Mouse (Mus musculus) testis, postnatal 10 days (tissue): Measurements from ENCODE around the gene Olfr588-ps1.
"Not testable (repeated sequence)": the region's sequence is repeated elsewhere in the genome, so short reads cannot be mapped to it uniquely, and the experiment has no call there.

ENCODE experiments used
- DNase-seq: peaks from one replicate; pipeline ENCODE4 v3.0.0; 2021; ENCODE audit warnings: low spot score

Olfr588-ps1 gene

GRCm38 (mm10) chr7:103140579-103140978 lies at the start of gene Olfr588-ps1:
Olfr588-ps1 (plus strand) TSS chr7:103140879.
- no peak for DNase-seq

GRCm38 (mm10) chr7:103097420-103097819 lies 43.3 kb upstream of the Olfr588-ps1 start, which contains the start of gene Olfr585:
Olfr585 (plus strand) TSS chr7:103097720.
- DNase-seq: no peak

- DNase-seq: no peak
These were observed 21.3 kb upstream of the Olfr588-ps1 start for GRCm38 (mm10) chr7:103119406-103119805.

GRCm38 (mm10) chr7:103125538-103125937 lies 15.1 kb upstream of the Olfr588-ps1 start, which contains the start of gene Olfr586:
Olfr586 (minus strand) TSS chr7:103125638.
- DNase-seq: no peak

- no peak for DNase-seq
These were observed 15.6 kb downstream of the Olfr588-ps1 start, which contains the start of gene Olfr589 for GRCm38 (mm10) chr7:103156256-103156655. Olfr589 (minus strand) TSS chr7:103156356.

- DNase-seq: no peak
These were observed 29.0 kb downstream of the Olfr588-ps1 start for GRCm38 (mm10) chr7:103169697-103170096.

GRCm38 (mm10) chr7:103178240-103178639 lies 37.6 kb downstream of the Olfr588-ps1 start, which contains the start of gene Olfr591:
Olfr591 (minus strand) TSS chr7:103178340.
- no peak for DNase-seq

- DNase-seq: not testable (repeated sequence)
These were observed 43.8 kb downstream of the Olfr588-ps1 start, which contains the start of gene Olfr592 for GRCm38 (mm10) chr7:103184503-103184902. Olfr592 (plus strand) TSS chr7:103184803.
